In the genomic region with DNA sequence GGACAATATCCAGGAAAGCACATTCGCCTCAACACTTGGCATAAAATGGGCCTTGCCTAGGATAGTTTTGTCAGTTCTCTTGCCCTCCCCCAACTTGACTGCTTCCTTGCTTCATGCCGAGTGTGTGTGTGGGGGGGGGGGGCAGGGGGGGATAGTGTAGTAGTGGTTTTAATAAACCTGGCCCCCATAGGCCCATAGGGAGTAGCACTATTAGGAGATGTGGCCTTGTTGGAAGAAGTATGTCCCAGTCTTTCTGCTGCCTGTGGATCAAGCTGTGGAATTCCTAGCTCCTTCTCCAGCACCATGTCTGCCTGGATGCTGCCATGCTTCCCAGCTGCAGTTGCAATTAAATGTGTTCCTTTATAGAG, we compare ENCODE assay signal across 10 mouse cellular contexts.
A peak's percentile ranks its signal among the peaks of the same experiment; 100 is the strongest.
DNase-seq lines count a peak whose midpoint lies in the region; ATAC-seq lines count a peak whose summit lies in the region.
"Had no signal": no experiment of that assay in that cellular context is flagged by ENCODE, and none has a peak within 500 bp of the region (broad histone marks: within the 10 kb centered on the region; RNA-seq: fewer than 3 reads in every experiment).

No protein-coding gene starts in this region.

- H3K9me3 ChIP-seq in heart, embryonic 11.5 days (replicated peaks; ENCODE audit: control insufficient read depth, low read length), result no peaks in the 10 kb centered on the region
- H3K9me3 ChIP-seq in embryonic facial prominence, embryonic 10.5 days, result no peaks in the 10 kb centered on the region
- no peaks in the 10 kb centered on the region for H3K9me3 ChIP-seq in hindbrain, embryonic 10.5 days
- no peaks in the 10 kb centered on the region for H3K9me3 ChIP-seq in midbrain, embryonic 11.5 days (ENCODE audit: control insufficient read depth, low read length)

- DNase-seq in heart, postnatal 25 days (ENCODE audit: low spot score), result no peak
- no peak for DNase-seq in embryonic facial prominence, embryonic 10.5 days (ENCODE audit: low spot score)
- DNase-seq in hindbrain, embryonic 10.5 days (ENCODE audit: low spot score), result no peak
- no peak for DNase-seq in midbrain, embryonic 11.5 days (ENCODE audit: low spot score, missing footprints)
- no peak for DNase-seq in testis, postnatal 14 days (ENCODE audit: low spot score)
- no peak for DNase-seq in layer of hippocampus, postnatal 10 days (ENCODE audit: low spot score in 2 of 2)
- DNase-seq in cerebellum, adult 8-10 months, result no peak
- DNase-seq: adrenal gland, adult 8-10 months; cerebellum, adult 18-20 months had no signal

- no peak for ATAC-seq in heart, embryonic 11.5 days (replicated peaks; ENCODE audit: insufficient number of reproducible peaks, low FRiP score, low TSS enrichment)
- peak; percentile 34 for ATAC-seq in midbrain, embryonic 11.5 days (ENCODE audit: low FRiP score)

- H3K27ac ChIP-seq in heart, embryonic 11.5 days (ENCODE audit: low read depth, low read length), result no peak overlapping the region
- H3K27ac ChIP-seq in embryonic facial prominence, embryonic 10.5 days (replicated peaks), result peak overlapping the region; percentile 76
- peak overlapping the region; percentile 74 for H3K27ac ChIP-seq in hindbrain, embryonic 10.5 days
- H3K27ac ChIP-seq in midbrain, embryonic 11.5 days (ENCODE audit: low read depth, low read length), result no peak overlapping the region

- H3K9ac ChIP-seq in heart, embryonic 11.5 days (ENCODE audit: low read depth, low read length), result no peak overlapping the region
- no peak overlapping the region for H3K9ac ChIP-seq in midbrain, embryonic 11.5 days (ENCODE audit: low read length)

- WGBS in heart, embryonic 11.5 days (ENCODE audit: insufficient replicate concordance), result 38% methylated on average over 2 of the region's 2 CpGs
- 32% methylated on average over 2 of the region's 2 CpGs for WGBS in embryonic facial prominence, embryonic 10.5 days
- 41% methylated on average over 2 of the region's 2 CpGs for WGBS in hindbrain, embryonic 10.5 days
- WGBS in midbrain, embryonic 11.5 days, result 37% methylated on average over 2 of the region's 2 CpGs

- peak overlapping the region; percentile 12; the same call in 1 of the 2 replicates for H3K4me2 ChIP-seq in heart, embryonic 11.5 days
- H3K4me2 ChIP-seq in midbrain, embryonic 11.5 days, result no peak overlapping the region

- H3K4me3 ChIP-seq in heart, embryonic 11.5 days (ENCODE audit: low read depth, low read length), result no peak overlapping the region
- H3K4me3 ChIP-seq in embryonic facial prominence, embryonic 10.5 days, result peak overlapping the region; percentile 3; the same call in 1 of the 2 replicates
- peak overlapping the region; percentile 27 for H3K4me3 ChIP-seq in hindbrain, embryonic 10.5 days
- H3K4me3 ChIP-seq in midbrain, embryonic 11.5 days (ENCODE audit: low read depth, low read length), result no peak overlapping the region

- no peaks in the 10 kb centered on the region for H3K27me3 ChIP-seq in heart, embryonic 11.5 days (ENCODE audit: control insufficient read depth, insufficient read depth, low read length)
- H3K27me3 ChIP-seq in embryonic facial prominence, embryonic 10.5 days (replicated peaks; ENCODE audit: low read depth, poor library complexity, severe bottlenecking), result no peaks in the 10 kb centered on the region; the same call in 1 of the 2 replicates
- peaks cover 34% of the 10 kb centered on the region for H3K27me3 ChIP-seq in hindbrain, embryonic 10.5 days (ENCODE audit: insufficient read depth, poor library complexity, severe bottlenecking)
- H3K27me3 ChIP-seq in midbrain, embryonic 11.5 days (ENCODE audit: control insufficient read depth, insufficient read depth, low read length), result no peaks in the 10 kb centered on the region

- intact Hi-C loops in heart, postnatal 25 days (cut with DNase I), result no loop called here

- peaks cover 10% of the 10 kb centered on the region for H3K4me1 ChIP-seq in heart, embryonic 11.5 days (ENCODE audit: control insufficient read depth, insufficient read depth, low read length)
- H3K4me1 ChIP-seq in embryonic facial prominence, embryonic 10.5 days, result peaks cover 35% of the 10 kb centered on the region
- H3K4me1 ChIP-seq in hindbrain, embryonic 10.5 days (replicated peaks), result peaks cover 22% of the 10 kb centered on the region
- 0 out of 2 replicates have a peak, but pooled peaks cover 7% of the 10 kb centered on the region for H3K4me1 ChIP-seq in midbrain, embryonic 11.5 days (ENCODE audit: control insufficient read depth, insufficient read depth, low read length)

- no peaks in the 10 kb centered on the region for H3K36me3 ChIP-seq in heart, embryonic 11.5 days (ENCODE audit: control insufficient read depth, insufficient read depth, low read length)
- H3K36me3 ChIP-seq in embryonic facial prominence, embryonic 10.5 days (replicated peaks), result no peaks in the 10 kb centered on the region; the same call in 1 of the 2 replicates
- H3K36me3 ChIP-seq in hindbrain, embryonic 10.5 days, result no peaks in the 10 kb centered on the region
- no peaks in the 10 kb centered on the region for H3K36me3 ChIP-seq in midbrain, embryonic 11.5 days (ENCODE audit: control insufficient read depth, insufficient read depth, low read length)

Comparison
In these comparisons a context has a peak if more than half of its experiments do, and no peak if none do; other contexts are left out.
1. H3K27ac ChIP-seq: peak in embryonic facial prominence, embryonic 10.5 days (single experiment) and hindbrain, embryonic 10.5 days (single experiment); none in heart, embryonic 11.5 days (single experiment) and midbrain, embryonic 11.5 days (single experiment).
2. H3K4me3 ChIP-seq: peak in embryonic facial prominence, embryonic 10.5 days (single experiment) and hindbrain, embryonic 10.5 days (single experiment); none in heart, embryonic 11.5 days (single experiment) and midbrain, embryonic 11.5 days (single experiment).